Mouse (Mus musculus): ENCODE results near the gene Uqcrh.
A peak's percentile ranks its signal among the peaks of the same experiment; 100 is the strongest.

The Uqcrh gene

DNA sequence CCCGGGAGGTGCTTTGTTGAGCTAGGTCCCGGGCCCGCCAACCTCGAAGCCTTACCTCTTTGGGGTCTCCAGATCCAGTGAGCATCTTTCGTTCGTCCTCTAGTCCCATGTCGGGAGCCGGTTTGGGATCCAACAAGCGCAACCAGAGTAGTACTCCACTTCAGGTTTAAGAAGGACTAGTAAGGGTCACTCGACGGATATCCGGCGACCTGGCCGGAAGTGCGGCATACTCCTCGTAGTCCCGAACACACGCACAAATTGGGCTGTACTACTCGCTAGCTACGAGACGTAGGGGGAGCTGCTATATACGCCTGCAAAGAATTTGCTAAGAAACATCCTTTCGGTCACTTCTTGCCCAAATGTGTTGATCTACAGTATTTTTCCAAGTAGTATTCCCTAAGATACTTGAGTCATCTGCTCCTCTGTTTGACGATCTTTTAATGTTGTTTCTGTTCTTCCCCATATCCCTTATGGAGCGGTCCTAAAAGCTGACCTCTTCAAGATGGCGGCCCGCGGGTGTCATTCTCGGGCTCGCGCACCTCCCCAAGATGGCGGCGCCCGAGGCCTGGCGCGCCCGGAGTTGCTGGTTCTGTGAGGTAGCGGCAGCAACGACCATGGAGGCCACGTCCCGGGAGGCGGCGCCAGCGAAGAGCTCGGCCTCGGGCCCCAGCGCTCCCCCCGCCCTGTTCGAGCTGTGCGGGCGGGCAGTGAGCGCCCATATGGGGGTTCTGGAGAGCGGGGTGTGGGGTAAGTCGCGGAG is at the start of gene Uqcrh, which contains the start of gene Lrrc41:
Gene Uqcrh, minus strand, starts transcription at position 211 of the 760 bp plus-strand sequence.
Gene Lrrc41, plus strand, starts transcription at position 409 of the 760 bp plus-strand sequence.
- peak; percentile 88 to 96 for DNase-seq (ENCODE audit: low spot score in 2 of 2)

DNA sequence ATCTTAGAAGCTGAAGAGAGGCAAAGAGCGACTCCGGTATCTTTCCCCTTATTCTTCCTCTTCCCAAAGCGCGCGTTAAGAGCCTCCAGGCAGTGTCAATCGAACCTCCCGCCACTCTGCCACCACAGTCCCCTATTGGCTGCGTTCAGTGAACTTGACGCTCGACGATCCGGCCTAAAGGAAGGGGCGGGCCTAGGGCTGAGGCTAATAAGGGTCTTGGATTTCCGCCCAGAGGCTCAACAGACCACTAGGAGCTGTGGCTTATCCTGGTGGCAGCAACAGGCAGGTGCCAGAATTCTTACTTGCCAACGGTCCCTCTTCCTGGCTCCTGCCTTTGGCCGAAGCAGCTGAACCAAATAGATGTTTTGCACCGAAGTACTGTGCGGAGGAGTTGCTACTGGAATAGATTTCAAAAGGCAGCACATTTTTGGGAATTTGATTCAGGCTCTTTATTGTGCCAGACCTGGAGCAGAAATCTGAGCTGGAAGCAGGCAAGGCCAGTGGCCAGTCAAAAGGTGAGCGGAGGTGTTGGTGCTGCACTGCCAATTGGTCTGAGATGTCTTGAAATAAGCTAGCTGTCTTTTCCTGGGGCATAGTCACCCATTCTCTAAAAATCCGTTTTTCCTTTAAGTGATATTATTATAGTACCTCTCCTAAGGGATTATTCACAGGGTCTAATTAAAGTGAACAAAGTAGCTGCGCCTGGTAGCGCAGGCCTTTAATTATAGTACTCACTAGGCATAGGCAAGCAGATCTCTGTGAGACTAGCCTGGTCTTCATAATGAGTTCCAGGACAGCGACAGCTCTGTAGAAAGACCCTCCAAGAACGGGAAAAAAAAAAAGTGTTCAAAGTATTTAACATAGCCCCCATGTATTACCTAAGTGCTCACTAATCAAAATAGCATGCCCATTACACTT is 49.0 kb upstream of the Uqcrh start, which contains the start of the genes Rad54l and Pomgnt1:
Gene Rad54l, minus strand, starts transcription at position 89 of the 918 bp plus-strand sequence.
Gene Pomgnt1, plus strand, starts transcription at position 239 of the 918 bp plus-strand sequence.
- DNase-seq (ENCODE audit: low spot score in 2 of 2) = peak in 1 of 2 experiments; percentile 75

DNA sequence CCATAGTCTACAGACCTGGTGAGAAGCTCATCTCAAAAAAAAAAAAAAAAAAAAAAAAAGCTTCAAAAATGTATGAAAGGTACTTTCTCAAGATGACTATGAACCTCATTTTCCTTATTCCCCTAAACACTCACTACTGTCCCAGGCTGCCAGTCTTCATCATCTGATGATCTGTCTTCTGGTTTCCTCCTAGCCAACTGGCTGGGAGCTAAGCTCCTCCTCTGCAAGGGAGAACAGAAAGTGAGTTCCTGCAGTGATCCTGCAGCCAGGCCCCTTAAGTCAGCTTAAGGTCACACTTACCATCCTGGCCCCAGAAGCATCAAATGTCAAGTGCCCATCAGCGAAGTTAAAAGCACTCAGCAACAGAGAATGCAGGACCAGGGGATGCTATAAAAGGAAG is 47.9 kb upstream of the Uqcrh start:
- no peak for DNase-seq (ENCODE audit: low spot score in 2 of 2)

DNA sequence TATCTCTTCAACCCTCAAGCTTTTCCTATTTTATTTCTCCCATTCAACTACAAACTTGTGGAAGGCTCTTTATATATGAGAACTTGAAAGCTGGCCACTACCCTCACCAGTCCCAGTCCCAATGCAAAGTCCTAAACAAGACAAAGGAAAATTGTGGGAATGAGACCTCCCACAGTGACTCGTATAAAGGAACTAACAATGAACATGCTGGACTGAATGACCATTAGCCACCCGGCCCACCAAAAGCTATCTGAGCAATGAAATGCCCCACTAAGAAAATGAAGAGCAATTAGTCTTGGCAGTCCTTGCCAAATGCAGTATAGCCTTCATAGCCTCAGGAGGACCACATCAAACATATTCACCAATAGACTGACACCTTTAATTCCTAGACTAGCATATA is 36.6 kb upstream of the Uqcrh start:
- DNase-seq (ENCODE audit: low spot score in 2 of 2) = no peak

DNA sequence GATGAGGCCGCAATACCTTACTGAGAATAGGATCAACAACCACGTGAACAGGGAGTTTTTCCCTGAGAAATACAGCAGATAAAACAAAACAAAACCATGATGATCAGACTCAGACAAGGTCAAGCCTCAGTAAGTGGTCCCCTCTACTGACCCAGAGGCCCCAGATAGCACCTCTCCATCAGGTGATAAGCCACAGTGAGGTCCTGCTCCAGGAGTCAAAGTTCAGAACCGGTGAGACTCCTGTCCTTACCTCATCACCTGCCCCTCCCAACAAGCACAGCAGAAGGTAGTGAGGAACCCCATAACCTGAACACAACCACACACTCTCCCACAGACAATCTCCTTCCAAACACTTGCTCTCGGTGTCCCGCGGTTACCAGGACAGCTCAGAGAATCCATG is 35.8 kb upstream of the Uqcrh start:
- DNase-seq (ENCODE audit: low spot score in 2 of 2) = no peak

DNA sequence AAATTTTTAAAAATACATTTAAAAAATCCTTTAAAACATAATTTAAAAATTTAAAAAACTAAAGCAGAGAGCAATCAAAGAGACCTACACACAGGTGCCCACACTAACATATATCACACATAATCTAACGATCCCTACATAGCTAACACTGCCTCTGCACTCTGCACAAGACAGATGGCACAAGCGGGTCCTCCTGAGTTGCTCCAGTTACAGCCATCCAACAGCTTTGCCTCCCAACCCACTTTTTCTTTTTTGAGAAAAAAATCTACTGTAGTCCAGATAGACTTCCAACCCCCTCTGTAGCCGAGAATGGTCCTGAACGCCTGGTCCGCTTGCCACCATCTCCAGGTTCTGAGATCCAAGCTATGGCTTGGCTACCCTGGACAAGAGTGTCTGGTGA is 30.4 kb upstream of the Uqcrh start:
- DNase-seq (ENCODE audit: low spot score in 2 of 2) = peak in 1 of 2 experiments; percentile 21

DNA sequence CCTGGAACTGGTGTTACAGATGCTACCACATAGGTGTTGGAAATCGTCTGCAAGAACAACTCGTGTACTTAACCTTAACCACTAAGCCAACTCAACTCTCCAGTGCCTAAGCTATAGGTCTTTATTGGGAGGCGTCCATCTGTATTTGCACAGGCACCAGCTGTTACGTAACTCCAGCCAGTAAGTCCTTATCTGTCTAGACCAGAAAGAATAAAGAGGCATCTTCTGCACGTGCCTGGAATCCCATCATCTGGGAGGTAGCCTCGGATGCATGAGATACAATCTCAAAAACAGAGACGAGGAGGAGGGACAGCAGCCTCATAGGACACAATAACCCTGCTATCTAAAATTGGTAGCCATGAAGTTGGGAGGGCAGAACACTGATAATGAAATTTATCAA is 26.1 kb upstream of the Uqcrh start:
- no peak for DNase-seq (ENCODE audit: low spot score in 2 of 2)

DNA sequence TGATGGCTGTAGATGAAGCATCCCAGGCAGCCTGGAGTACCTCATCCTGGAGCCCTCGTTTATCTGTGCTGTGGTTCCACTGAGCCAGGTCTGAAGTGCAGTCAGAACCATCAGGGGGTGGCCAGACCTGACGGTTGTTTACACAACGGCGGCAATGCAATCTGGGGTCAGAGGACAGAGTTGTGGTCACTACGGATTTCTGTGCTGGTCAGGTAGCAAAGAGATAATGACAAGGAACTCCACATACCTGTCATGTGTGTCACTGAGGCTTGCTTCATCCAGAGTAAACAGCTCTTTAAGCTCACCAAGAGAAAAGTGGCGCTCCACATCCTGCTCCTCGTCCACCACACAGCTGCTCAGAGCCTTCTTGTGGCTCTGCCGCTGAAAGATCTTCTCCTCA is 22.3 kb upstream of the Uqcrh start:
- no peak for DNase-seq (ENCODE audit: low spot score in 2 of 2)

DNA sequence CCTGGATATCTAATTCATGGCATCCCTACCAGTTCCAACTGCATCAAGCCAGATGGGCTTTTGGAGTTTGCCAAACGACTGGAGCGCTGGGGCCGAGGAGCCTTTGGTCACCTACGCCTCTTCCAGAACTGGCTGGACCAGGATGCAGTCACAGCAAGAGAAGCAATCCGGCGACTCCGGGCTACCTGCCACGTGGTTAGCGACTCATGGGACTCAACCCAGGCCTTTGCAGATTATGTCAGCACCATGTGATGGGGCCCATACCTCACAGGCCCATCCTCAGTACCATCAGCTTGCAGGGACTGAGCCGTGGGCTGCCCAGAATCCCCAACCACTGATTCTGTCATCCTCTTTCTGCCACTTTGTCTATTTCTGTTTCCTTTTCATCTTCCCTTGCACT is 21.4 kb upstream of the Uqcrh start:
- no peak for DNase-seq (ENCODE audit: low spot score in 2 of 2)

DNA sequence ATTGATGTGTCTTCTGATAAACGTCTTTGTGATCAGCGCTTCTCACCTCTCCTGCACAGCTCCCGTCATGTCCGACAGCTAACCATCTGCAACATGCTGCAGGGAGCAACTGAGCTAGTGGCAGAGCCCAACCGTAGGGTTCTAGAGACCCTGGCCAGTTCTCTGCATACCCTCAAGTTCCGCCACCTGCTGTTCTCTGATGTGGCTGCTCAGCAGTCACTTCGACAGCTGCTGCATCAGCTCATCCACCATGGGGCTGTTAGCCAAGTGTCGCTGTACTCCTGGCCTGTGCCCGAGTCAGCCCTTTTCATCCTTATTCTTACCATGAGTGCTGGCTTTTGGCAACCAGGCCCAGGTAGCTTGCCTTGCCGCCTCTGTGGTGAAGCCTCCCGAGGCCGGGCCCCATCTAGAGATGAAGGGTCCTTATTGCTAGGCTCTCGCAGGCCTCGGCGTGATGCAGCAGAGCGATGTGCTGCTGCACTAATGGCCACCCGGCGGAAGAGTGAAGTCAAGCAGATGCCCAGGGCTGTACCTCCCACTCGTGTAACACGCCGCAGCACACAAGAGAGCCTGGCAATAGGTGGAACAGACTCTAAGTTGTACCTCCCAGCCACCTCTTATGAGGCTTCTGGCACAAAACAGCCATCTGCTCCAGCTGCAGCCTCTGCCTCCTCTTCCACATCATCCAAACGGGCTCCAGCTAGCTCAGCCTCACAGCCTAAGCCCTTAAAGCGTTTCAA is 13.8 kb upstream of the Uqcrh start:
- peak in 1 of 2 experiments; percentile 35 for DNase-seq (ENCODE audit: low spot score in 2 of 2)

DNA sequence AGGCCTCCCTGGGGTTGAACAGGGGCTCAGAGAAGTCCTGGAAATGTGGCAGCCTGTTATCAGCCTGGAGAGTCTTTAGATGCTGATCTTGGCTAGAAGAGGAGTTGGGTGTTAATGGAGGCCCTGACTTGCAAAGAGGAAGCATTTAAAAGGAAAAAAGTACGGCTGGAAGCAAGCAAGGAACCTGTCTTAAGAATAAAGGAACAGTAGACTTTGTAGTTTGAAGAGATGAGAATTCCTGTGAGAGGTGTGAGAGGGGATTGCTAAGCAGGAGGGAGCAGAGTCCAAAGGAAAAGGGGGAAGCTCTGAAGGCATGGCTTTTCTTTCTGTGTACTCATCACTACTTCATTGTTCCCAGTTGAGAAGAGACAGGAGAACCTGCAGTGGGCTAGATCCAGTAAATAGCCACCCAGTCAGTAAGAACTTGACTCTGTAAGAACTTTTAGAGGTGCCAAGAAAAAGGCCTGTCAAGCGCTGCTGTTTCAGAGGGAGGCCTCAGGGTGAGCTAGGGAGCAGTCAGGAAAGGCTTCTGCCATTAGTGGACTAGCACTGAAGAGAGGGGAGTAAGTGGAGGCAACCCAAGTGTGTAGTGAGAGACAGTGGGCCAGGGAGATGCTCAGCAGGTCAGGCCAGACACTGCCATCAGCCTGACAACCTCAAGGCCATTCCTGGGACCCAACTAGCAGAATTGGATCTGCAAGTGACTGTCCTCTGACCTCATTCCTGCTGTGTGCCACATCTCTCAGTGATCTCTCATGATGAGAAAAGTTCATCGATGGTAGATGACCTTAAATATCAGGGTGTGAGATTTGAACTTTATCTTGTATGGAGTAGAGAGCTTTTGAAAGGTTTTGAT is 2.6 kb upstream of the Uqcrh start:
- DNase-seq (ENCODE audit: low spot score in 2 of 2) = no peak

DNA sequence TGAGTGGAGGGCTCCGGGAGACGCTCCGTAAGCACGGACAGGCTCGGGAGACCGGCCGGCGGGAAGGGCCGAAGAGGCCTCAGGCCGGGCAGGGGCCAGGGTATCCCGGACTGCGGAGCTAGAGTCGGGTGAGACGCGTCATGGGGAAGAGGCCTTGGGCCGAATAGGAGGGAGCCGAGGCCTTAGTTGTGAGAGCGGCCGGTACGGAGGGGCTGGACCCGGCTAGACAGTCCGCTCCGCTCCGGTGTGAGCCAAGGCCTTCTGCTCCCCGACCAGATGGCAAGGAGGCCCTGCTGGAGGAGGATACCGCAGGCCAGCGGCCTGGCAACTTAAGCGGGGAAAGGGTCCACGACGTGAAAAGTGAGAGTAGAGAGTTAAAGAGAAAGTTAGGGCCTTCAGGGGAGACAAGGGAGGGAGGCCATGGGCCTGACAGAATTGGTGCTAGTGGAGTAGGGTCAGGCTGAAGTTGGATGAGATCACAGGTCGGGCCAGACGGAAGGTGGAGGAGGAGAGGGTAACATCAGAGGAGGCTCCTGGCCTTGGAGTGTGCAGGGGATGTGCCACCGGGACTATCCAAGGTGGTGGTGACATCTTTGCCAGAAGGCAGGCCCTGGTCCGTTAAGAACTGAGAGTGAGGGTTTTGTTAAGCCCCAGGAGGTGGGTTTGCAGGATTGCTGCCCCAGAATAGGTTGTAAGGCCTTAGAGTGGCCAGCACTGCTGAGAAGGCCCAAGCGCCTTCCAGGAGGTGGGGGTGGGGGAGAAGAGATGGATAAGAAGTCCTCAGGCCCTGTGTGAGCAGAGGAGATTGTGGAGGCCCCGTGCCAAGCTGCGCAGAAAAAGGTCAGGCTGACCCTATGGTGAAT is 1.7 kb upstream of the Uqcrh start:
- DNase-seq (ENCODE audit: low spot score in 2 of 2) = no peak

DNA sequence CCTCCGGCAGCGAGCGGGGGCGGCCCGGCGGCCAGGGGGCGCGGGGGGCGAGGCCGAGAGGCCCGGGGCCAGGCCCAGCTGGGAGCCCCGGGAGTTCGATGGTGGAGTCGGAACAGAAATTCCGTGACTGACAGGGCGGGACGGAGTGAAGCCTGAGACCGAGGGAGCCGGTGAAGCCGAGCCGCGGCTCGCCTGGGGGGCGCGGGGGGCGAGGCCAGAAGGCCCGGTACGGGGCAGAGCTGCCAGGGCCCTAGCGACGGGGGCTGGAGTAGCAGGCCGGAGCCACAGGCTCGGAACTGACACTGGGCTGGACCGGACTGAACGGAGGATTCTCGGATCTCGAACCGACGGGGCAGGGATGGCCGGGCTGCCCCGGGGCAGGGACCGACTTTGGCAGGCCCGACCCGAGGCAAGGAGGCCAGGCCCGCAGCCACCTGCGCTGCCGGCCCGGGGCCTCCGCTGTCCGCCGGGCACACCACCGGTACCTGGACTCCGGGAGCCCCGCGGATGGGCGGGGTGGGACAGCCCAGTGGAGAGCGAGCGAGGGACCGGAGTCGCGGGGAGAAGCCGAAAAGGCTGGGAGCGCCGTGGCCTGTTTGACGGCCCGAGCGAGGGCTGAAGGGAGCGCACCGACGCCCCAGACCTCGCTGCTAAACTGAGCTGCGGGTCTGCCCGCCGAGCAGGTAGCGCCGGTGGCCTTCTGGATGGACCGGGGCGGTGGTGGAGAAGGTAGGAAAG is 929 bp upstream of the Uqcrh start:
- DNase-seq (ENCODE audit: low spot score in 2 of 2) = peak in 1 of 2 experiments; percentile 48

DNA sequence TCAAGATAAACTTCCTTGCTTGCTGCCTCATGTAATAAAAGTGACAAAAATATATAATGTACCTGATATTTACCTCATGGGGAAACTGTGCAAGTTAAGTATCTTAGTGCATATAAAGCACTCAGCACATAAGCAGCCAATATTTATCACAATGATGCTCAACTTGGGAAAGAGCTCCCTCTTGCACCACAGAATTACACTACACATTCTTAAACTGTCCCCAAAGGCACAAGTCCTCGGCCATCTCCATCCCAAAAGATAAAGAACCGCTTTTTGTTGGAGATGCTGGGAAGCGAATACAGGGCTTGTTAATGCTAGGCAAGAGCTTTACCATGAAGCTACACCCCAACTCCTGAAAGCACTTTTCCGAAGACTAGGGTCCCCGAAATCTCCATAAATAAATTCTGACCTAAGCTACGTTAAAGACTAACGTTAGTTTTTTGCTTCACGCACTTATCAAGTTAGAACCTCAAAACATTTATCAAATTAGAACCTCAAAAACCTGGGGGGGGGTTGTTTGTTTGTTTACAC is 661 bp downstream of the Uqcrh start:
- peak in 1 of 2 experiments; percentile 16 for DNase-seq (ENCODE audit: low spot score in 2 of 2)

DNA sequence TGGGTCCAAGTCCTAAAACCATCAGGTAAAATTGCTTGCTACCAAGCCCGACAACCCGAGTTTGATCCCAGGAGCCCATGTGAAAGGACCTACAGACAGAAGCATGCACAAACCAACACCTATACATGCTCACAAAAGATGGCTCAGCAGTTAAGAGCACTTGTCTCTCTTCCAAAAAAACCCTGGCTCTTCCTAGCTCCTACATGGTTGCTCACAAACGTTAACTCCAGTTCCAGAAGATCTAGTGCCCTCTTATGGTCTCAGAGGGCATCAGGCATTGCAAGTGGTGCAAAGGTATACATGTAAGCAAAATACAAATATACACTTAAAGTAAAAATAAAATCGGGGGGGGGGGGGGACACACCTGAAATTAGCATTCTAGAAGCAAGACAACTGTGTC is 1.7 kb downstream of the Uqcrh start:
- no peak for DNase-seq (ENCODE audit: low spot score in 2 of 2)

DNA sequence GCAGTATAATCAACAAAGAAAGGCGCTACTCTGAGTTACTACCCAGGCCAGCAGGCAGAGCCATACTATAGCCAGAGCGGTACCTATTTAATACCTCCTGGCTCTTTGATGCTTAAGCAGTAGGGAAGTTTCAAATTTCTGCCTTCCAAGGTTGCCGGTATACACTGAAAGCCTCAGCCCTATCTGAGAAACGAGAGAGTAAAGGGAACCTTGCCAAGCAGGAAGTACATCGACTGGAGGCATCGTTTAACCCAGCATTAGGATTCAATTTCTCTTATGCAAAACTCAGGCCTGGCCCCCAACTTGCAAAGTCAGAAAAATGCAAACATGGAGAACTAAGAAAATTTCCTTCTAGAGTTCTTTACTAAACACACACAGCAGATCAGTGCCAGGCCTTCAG is 4.8 kb downstream of the Uqcrh start:
- no peak for DNase-seq (ENCODE audit: low spot score in 2 of 2)

DNA sequence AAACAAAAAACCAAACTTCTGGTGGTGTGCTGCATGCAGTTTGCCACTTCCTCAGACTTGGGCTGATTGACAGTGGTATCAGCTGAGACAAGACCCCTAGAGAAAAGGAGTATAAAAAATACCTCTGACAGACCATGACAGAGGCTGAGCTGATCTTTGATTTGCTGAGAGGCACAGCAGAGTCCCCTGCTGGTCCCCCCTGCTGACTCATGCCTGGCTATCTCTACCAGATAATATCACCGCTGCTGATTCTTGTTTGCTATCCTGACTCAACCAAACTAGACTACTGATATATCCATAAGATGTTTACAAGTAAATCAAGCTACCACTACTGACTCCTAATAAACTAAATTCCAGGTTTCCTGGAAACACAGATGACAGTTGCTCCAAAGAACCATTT is 11.0 kb downstream of the Uqcrh start:
- no peak for DNase-seq (ENCODE audit: low spot score in 2 of 2)

DNA sequence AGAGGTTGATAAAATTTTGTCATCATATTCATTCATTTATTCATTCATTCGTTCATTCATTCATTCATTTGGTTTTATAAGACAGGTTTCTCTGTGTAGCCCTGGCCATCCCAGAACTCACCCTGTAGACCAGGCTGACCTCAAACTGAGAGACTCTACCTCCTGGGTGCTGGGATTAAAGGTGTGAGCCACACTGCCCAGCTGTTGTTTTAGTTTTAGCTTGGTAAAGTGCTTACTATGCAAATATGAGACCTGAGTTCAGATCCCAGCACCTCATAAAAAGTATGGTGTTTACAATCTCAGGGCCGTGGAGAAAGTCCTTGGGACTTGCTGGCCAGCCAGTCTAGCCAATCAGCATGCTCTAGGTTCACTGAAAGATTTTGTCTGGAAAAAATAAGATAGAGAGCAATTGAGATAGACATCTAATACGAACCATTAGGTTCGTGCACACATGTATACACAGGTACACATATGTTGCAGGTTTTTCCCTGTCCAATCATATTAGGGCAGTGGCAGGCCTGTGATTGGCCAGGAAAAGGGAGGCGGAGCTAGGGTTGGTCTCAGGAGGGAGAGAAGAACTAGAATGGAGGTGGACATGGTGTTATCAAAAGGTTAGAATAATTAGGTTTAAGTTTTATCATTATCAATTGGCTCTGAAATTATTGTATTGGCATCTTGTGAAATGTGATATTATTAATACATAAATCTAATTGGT is 15.7 kb downstream of the Uqcrh start:
- DNase-seq (ENCODE audit: low spot score in 2 of 2) = no peak

All from left cerebral cortex, adult 9 months (tissue).